Mouse (Mus musculus) liver, postnatal 0 days (tissue): ENCODE data around the gene Nxnl1.

ENCODE experiments used
- CTCF ChIP-seq: sonication (generic); IDR thresholded peaks from 2 replicates; pipeline ENCODE4 v1.5.1; 2016; ENCODE audit warnings: antibody characterized with exemption, low read depth
- EP300 ChIP-seq: IDR thresholded peaks from 2 replicates; pipeline ENCODE4 v1.6.1; 2016; ENCODE audit warnings: antibody characterized with exemption, low read depth, mild to moderate bottlenecking

- TF ChIP-seq CTCF: no peak
- TF ChIP-seq EP300: no peak
Observed at GRCm38 (mm10) chr8:71580201-71580600, 13.8 kb upstream of the Nxnl1 start.
